Mouse (Mus musculus): ENCODE results near the gene Klhl2.

Gene Klhl2

GRCm38 (mm10) chr8:64690306-64690705, 159.5 kb downstream of the Klhl2 start:
- no peak for DNase-seq

Data from right cerebral cortex, adult 18-20 months (tissue).